Mouse (Mus musculus): ENCODE measurements around the gene Ccdc158.

The Ccdc158 gene

DNA sequence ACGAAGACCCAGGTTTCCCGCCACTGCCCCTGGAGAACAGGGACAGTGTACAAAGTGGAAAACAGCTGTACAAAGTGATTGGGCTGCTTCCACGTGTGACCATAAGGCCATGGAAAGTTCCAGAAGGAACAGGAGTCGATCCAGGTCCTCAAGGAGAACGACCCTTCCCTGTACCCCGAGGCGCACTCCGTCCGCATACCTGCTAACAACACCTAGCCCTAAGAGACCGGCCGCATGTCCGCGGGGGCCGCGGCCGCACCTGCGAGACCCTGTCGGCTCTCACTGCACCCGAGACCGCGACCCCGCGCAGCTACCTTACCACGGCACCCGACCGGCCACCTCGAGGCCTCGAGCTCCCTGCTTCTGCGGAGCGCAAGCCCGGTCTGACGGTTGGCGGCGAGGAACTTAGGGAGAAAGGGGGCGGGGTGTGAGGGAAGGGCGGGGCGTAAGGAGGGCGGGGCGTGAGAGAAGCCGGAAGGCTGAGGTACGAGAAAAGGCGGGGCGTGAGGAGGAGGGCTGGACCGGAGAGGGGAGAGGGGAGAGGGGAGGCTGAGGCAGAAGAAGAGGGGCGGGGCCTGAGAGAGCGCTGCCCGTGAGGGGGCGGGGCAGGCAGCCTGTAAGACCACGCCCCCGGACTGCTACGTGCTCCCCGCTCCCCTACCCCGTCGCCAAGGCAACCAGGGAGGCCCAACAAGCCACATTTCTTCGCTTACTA, at the start of gene Ccdc158:
TSS of gene Ccdc158 (minus strand) at position 413 of the 715 bp plus-strand sequence.
- in situ Hi-C loops (cut with MboI): loop anchor here (25.0 kb wide), 1 partner anchor 213 kb away; no protein-coding TSS in a partner anchor

DNA sequence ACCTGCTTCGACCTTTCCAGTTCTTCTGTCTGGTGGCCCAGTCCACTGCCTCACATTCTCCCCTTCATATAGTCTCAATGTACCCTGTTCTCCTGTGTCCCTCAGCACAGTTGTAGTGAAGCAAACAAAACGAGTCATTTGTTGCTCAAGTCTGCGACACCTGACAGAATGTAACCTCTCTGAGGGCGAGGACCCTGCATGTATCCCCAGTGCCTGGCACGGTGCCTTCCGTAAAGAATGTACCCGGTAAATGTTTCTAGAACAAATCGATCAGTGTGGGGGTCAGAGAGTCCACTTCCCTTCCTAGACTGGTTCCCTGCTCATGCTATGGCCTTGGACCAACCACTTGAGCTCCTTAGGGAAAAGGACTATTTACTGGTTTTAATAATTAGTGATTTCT, 46.5 kb upstream of the Ccdc158 start:
- in situ Hi-C loops (cut with MboI): no loop called here

DNA sequence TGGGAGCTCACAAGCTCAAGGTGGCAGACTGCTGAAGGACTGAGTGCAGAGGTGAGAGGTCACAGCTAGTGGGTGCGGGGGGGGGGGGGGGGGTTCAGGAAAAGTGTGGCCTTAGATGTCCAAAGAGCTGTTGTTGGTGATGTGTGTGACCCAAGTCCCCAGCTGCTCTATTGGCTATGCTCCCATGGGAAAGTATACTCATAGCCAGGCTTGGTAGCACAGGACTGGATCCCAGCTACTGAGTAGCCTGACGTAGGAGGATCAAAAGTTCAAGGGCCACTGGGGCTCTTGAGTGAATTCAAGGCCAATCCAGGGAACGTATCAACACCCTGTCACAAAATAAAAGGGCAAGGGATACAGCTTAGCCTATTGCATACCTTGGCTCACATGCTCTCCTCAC, 43.8 kb upstream of the Ccdc158 start:
- in situ Hi-C loops (cut with MboI): no loop called here

DNA sequence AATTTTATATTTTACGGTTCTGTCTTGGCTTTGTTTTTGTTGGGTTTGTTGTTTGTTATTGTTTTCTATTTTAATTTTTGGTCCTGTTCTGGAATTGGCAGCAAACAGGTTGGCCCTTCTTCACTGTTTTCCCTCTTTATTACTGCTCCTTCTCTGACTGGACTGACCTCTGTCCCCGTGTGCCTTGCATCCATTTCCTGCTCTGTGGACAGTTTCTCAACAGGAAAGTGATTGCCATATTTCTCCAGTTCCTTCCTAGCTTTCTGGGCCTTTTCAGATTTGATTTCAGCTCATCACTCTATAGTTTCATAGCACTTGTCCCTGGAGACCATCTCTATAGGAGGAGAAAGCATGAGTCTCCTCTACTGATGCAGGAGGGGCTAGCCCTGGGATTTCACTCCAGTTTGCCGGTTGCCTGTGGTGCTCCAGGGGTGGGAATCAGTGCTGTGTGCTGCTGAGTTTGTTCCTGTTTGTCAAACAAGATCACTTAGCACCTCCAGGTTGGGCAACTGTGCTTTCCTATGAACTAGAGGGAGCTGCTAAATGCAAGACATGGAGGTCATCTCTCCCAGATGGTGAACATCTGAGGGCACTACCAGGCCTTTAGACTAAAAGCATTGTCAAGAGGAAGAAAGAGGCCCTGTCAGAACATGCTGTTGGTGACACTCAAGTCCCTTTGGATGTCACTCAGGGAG, 42.7 kb upstream of the Ccdc158 start:
- in situ Hi-C loops (cut with MboI): no loop called here

DNA sequence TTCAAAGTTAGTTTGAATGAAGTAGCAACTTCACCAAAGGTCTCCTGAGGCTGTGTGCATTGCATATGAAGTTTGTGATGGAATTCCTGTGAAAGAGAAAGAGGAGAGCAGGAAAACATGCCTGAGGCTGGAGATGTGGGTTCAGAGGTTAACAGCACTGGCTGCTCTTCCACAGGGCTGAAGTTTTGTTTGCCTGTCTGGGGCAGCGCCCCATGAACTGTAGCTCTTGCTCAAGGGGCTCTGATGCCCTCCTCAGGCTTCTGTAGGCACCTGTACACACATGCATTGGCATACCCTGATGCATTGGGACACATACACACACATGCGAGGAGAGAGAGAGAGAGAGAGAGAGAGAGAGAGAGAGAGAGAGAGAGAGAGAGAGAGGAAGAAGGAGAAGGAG, 40.8 kb upstream of the Ccdc158 start:
- in situ Hi-C loops (cut with MboI): no loop called here

DNA sequence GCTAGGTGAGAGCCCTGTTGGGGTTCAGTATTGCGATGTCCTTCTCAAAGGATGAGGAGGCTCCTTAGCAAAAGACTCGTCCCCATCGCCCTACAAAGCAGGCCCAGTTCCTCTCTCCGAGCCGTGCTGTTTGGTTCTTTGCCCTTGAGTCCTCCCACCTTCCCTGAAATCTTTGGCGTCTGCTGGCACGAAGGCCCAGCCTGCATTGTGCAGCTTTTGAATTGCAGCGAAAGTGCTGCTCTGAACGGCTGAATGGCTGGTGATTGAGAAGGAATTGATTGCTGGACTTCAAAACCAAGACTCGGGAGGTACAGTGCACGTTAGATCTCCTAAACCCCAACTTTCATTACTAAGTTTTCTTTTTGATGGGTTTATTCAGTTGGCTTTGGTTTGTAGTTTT, 40.2 kb upstream of the Ccdc158 start:
- in situ Hi-C loops (cut with MboI): no loop called here

- in situ Hi-C loops (cut with MboI): no loop called here
Observed at GRCm38 (mm10) chr5:92714886-92715285, 39.8 kb upstream of the Ccdc158 start.

- in situ Hi-C loops (cut with MboI): no loop called here
Observed at GRCm38 (mm10) chr5:92712621-92713395, 37.7 kb upstream of the Ccdc158 start.

DNA sequence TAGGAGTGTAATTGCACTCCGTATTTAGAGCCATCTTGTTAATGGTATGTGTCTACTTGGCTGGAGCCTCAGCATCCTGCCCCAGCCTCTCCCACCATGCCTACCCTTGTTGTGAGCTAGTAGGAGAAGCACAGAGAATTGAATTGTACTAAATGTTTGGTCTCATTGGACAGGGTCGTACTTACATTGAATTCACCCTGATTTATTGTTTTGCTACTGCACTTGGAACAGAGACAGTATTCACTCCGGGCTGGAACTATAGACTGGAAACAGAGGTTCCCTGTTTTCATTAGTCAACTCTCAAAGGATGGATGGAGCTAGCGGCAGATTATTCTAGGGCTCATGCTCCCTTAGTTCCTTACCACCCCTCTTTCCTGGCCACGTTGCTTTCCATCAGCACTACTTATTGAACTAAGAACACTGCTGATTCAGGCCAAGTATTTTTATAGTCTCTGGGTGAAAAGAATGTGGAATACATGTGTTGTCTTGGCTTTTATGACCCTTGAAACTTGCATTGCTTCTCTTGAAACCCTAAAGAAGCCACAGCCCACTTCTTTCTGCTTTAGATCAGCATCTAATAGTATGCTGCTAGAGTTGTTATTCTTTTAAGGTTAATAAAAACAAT, 36.7 kb upstream of the Ccdc158 start:
- in situ Hi-C loops (cut with MboI): no loop called here

GRCm38 (mm10) chr5:92710779-92711178, 35.7 kb upstream of the Ccdc158 start:
- in situ Hi-C loops (cut with MboI): no loop called here

GRCm38 (mm10) chr5:92707921-92708491, 32.9 kb upstream of the Ccdc158 start:
- in situ Hi-C loops (cut with MboI): no loop called here

DNA sequence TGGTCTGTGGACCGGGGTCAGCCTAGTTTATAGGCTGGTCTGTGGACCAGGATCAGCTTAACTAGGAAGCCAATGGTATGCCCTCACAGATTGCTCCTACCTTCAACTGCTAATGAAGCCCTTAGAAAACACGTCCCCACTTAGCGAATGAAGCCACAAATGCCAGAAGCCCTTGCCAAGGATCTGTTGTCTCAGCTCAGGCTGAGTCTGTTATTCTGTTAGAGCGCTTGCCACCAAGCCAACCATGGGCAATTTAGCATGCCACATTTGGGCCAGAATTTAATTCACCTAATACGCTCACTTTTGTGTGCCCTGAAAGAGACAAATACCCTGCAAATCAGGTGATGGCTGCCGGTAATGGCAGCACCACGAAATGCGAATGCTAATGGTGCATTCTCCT, 28.6 kb upstream of the Ccdc158 start:
- in situ Hi-C loops (cut with MboI): no loop called here

GRCm38 (mm10) chr5:92701750-92702149, 26.7 kb upstream of the Ccdc158 start:
- in situ Hi-C loops (cut with MboI): no loop called here

GRCm38 (mm10) chr5:92698837-92699529, 23.9 kb upstream of the Ccdc158 start:
- in situ Hi-C loops (cut with MboI): no loop called here

GRCm38 (mm10) chr5:92698131-92698836, 23.2 kb upstream of the Ccdc158 start:
- in situ Hi-C loops (cut with MboI): no loop called here

DNA sequence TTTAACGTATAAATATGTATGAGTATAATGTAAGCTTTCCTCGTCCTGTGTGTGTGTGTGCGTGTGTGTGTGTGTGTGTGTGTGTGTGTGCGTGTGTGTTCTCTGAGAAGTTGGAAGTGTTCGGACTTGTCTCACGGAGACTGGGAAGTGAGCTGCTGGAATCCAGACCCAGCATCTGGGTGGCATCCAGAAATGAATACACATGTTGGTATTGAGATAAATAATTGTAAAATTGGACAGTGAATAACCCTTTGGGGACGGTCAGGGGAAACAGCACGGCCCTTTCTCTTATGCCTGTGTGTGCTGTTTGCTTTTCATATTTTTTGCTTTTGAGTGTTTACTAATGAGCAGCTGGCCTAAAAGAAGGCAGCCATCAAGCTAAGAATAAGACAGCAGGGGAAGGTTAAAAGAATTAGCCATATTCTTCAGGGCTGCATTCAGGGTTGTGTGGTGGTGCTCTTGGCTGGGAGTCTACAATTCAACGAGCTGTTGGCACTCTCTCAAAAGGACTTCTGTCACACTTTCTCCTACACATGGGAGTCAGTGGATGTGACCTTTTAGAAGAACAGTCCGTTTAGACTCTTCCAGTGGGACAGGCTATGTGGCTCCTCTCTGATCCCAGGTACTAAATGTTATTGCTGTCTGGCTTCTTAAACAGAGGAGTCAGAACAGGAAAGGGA, 19.4 kb upstream of the Ccdc158 start:
- in situ Hi-C loops (cut with MboI): no loop called here

GRCm38 (mm10) chr5:92693744-92694143, 18.7 kb upstream of the Ccdc158 start:
- in situ Hi-C loops (cut with MboI): no loop called here

- in situ Hi-C loops (cut with MboI): no loop called here
Observed at GRCm38 (mm10) chr5:92692206-92693007, 17.3 kb upstream of the Ccdc158 start.

DNA sequence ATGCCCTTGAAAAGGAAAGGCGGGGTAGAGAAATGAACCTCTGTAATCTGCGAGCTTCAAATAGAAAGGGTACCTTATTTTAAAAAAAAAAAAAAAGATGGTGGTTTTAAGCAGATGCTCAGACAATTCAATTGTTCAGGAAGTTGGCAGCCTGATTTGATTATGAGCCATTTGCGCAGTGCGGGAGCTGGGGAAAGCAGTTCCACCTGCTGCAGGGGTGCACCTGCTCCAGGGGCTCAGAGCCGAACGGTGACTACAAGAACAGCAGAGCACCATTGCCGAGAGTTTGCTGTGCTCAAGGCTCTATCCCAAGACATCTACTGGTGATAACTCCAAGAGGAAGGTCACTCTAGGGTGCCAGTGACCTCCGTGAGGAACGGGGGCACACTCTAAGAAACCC, 13.5 kb upstream of the Ccdc158 start:
- in situ Hi-C loops (cut with MboI): no loop called here
